Mouse (Mus musculus): ENCODE data around the gene Polr2h. TPM values are rescaled to one million over a fixed set of nuclear protein-coding genes. Genes with fewer than 3 reads are reported as not detected.
"Not testable (repeated sequence)": the region's sequence is repeated elsewhere in the genome, so short reads cannot be mapped to it uniquely, and the experiment has no call there.

Gene Polr2h
- 116 and 117 TPM in 2 replicates for polyA plus RNA-seq (2015; fragmentation: Nextera tagmentation; extraction: Ambion mirVana)

DNA sequence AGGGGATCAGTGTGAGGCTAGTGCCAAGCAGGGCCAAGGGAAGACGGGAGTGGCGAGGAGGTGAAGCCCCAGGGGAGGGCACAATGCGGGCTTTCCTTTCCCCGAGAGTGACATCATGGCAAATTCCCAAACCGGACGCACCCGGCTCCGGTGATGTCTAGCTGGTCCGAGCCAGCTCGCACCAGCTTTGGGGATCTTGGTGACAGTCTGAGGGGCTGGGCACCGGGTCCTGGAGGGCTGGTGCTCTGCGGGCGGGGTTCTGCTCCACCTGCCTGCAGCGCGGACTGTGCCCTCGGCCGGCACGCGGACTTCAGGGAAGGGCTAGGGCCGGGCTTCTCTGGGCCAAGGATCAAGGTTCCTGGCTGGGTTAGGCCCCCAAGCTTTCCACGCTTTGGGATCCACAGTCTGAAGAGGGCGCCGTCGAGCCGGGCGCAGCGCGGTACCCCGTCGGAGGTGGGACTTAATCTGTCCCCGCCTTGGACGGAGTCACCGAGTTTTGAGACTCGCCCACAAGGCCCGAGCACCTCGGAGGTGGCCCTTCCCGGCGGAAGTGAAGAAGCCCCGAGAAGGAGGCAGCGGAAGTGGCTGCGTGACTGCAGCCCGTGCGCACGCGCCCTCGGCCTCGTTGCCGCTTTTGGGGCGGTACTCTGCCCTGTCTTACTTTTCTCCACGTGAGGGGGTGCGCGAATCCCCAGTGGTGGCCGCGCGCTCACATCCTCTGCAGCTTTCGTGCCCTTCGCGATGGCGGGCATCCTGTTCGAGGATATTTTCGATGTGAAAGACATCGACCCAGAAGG, at the start of gene Polr2h, which contains the start of gene Clcn2:
Gene Polr2h, plus strand, starts transcription at position 485 of the 797 bp plus-strand sequence.
Gene Clcn2, minus strand, starts transcription at position 566 of the 797 bp plus-strand sequence.
- peak; percentile 98 for DNase-seq (ENCODE audit: low spot score)

GRCm38 (mm10) chr16:20668013-20668412, 49.5 kb upstream of the Polr2h start, which contains the start of gene Eif4g1:
Eif4g1 (plus strand) TSS chr16:20668313.
- DNase-seq (ENCODE audit: low spot score) = not testable (repeated sequence)

DNA sequence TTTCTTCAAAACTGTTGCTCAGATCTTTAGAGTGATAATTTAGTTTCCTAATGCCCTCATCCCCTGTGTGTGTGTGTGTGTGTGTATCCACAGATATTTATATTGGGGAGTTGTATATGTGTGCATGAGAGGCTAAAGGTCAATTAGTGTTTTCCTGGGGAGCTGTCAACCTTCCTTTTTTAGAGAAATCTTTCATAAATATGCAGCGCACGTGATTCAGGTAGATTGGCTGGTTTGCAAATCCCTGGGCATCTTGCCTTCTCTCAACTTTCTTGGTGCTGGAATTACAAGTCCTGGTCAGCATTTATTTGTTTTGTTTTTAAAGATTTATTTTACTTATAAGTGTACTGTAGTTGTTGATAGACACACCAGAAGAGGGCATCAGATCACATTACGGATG, 47.2 kb upstream of the Polr2h start:
- DNase-seq (ENCODE audit: low spot score) = no peak

DNA sequence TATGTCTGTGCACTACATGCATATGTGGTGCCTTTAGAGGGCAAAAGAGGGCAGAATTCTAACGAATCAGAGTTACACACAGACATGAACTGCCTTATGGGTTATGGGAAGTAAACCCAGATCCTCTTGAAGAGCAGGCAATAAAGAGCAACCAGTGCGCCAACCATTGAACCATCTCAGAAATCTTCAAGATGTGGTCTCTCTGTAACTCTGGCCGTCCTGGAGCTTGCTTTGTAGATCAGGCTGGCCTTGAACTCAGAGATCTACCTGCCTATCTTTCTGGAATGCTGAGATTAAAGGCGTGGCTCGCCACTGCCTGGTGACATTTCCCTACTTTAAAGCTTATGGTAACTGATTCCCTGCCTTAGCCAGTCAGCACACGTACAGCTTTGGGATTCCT, 45.6 kb upstream of the Polr2h start:
- peak; percentile 21 for DNase-seq (ENCODE audit: low spot score)

- DNase-seq (ENCODE audit: low spot score) = peak; percentile 93
Observed at GRCm38 (mm10) chr16:20672500-20672902, 45.0 kb upstream of the Polr2h start.

DNA sequence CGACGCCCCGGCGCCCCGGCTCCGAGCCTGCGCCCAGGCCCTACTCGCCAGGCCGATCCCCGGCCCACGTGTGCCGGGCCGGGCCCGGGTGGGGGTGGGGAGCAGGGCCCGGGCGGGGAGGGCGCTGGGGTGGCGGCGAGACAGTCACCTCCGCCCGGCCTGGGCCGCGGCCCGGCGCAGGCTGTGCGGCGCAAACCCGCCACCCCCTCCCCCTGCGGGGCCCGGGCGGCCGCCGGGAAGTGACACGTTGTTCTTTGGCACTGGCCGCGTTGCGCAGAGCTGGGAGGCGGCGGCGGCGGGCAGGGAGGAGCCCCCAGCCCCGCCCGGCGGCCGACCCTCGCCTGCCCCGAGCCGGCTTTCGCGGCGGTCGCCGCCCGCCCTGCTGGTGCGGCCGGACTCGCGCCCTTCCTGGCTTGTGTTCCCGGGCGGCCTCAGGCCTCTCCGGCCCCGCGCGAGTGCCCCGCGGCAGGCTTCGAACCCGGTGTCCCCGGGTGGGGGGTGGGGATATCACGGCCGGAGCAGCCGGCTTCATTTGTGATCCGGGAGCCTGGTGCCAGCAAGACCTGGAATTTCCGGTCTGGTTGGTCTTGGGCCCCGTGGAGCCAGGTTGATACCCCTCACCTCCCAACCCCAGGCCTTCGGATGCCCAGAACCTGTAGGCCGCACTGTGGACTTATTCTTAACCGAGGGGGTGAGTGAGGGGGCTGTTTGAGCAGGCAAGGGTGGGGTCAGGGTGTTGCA, 44.3 kb upstream of the Polr2h start:
- peak; percentile 10 for DNase-seq (ENCODE audit: low spot score)

- peak; percentile 39 for DNase-seq (ENCODE audit: low spot score)
Observed at GRCm38 (mm10) chr16:20673706-20674303, 43.7 kb upstream of the Polr2h start.

DNA sequence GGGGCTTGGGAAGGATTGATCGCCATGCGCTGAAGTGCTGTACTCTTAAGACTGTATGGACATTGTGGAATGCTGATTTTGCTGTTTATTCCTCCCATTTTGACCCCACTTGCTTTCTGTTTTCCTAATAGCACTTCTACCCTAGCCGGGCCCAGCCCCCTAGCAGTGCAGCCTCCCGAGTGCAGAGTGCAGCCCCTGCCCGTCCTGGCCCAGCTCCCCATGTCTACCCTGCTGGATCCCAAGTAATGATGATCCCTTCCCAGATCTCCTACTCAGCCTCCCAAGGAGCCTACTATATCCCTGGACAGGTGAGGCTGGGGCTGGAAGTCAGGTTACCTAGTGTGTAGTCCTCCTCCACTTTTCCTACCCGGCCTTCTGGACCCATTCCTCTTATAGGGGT, 42.3 kb upstream of the Polr2h start:
- no peak for DNase-seq (ENCODE audit: low spot score)

GRCm38 (mm10) chr16:20676702-20677101, 40.8 kb upstream of the Polr2h start:
- DNase-seq (ENCODE audit: low spot score) = no peak

- no peak for DNase-seq (ENCODE audit: low spot score)
Observed at GRCm38 (mm10) chr16:20677380-20677779, 40.1 kb upstream of the Polr2h start.

GRCm38 (mm10) chr16:20677974-20678675, 39.3 kb upstream of the Polr2h start:
- no peak for DNase-seq (ENCODE audit: low spot score)

GRCm38 (mm10) chr16:20690774-20691173, 26.7 kb upstream of the Polr2h start:
- no peak for DNase-seq (ENCODE audit: low spot score)

DNA sequence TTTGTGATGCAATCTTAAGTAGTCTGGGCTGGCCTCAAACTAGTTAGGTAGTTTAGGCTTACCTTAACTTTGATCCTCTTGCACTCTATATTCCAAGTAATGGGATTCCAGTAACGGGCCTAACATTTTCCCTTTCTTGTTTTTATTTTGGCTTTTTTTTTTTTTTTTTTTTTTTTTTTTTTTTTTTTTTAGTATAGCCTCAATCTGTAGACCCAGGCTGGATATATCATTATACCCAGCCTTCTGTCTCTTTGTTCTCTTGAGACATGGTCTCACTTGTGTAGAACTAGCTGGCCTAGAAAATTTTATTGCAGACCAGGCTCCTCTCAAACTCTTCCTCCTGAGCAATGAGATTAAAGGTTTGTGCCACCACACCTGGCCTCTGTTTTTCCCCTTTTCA, 25.8 kb upstream of the Polr2h start:
- DNase-seq (ENCODE audit: low spot score) = no peak

GRCm38 (mm10) chr16:20692241-20692965, 25.1 kb upstream of the Polr2h start:
- DNase-seq (ENCODE audit: low spot score) = no peak

DNA sequence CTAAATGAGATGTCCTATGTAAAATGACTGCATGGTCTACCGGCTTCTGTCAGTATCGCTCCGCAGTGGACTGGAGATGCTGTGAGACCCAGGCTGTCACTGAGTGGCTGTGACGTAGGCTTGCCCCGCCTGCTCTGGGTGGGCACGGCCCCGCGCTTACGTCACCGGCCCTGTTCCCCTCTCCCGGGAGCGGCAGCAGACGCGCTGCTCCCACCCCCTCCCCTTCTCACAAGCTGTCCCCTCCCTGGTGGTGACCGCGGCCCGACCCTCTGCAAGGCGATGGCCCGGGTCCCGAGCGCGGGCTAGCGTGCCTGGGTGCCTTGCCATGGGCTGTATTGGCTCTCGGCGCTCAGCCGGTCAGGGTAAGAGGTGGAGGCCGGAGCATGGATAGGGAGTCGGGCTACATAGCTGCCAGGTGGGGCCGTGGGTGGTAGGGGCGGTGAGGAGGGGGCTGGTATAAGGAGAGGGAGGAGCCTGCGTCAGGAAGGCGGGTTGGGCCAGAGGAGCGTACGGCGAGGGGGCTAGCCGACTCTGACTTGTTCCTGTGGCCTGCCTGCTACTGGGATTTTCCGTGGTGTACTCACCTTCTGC, 24.3 kb upstream of the Polr2h start, which contains the start of gene Fam131a:
Gene Fam131a, plus strand, starts transcription at position 131 of the 591 bp plus-strand sequence.
- peak; percentile 72 for DNase-seq (ENCODE audit: low spot score)

GRCm38 (mm10) chr16:20694781-20695180, 22.7 kb upstream of the Polr2h start:
- no peak for DNase-seq (ENCODE audit: low spot score)

DNA sequence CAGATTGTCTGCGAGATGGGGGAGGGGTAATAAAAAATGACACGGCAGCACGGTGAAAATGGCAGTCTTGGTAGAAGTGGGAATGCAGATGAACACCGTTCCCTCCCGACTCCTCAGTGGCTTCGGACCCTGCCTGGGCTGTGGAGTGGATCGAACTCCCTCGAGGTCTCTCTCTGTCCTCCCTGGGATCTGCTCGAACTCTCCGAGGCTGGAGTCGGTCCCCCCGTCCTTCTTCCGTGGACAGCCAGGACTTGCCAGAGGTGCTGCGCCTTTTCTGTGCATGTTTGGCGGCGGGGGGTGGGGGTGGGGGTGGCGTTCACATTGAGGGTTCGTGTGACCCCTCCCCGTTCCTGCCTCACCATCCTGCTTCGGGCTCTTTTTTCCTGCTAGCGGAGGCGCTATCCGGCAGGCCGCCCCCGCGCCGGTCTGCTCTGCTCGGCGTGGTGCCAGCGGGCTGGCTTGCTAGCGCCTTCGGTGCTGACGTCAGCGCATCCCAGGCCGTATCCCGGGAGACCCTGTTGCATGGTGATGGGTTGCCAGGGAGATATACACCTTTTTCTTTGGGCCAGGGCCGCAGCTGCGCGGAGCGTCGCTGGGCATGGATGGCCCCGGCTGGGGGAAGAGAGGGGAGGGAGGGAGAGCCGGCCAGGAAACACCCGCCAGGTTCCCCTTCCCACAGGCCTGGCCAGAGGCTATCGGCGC, 21.7 kb upstream of the Polr2h start:
- no peak for DNase-seq (ENCODE audit: low spot score)

DNA sequence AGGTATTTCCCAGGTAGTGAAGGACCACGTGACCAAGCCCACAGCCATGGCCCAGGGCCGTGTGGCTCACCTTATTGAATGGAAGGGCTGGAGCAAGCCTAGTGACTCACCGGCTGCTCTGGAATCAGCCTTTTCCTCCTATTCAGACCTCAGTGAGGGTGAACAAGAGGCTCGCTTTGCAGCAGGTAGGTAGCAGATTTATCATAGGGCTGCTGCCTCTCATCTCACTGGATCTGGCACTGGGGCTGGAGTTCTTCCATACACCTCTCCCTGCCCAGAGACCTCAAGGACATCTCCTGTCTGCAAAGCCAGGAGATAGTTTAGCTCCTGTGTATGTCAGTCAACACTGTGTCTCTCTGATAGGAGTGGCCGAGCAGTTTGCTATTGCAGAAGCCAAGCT, 18.2 kb upstream of the Polr2h start:
- no peak for DNase-seq (ENCODE audit: low spot score)

DNA sequence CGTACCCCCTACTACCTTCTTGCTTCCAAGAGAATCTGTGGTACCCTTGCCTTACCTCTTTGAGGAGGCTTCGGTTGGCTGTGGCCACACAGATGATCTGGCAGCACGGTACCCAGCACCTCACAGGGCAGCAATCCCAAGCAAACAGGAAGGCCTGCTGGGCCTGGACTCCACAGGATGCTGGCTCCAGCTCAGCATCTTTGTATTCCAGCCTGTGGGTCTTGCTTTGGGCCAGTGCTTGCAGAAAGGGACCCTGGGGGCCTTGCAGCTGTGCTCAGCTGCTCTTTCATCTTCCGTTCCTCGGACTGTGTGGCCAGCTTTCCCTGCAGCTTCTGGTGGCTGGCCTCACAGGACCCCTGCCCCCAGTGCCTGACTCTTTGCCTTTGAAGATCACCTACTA, 17.4 kb upstream of the Polr2h start:
- no peak for DNase-seq (ENCODE audit: low spot score)
